Mouse (Mus musculus): ENCODE measurements around the gene Arf1.

GRCm38 (mm10) chr11:59216955-59217354 lies 11.1 kb downstream of the Arf1 start:
- no peak for TF ChIP-seq CHD2 (IDR thresholded peaks at IDR 0.05; ENCODE audit: low read depth, low read length)
- TF ChIP-seq HCFC1 (IDR thresholded peaks at IDR 0.05; ENCODE audit: borderline replicate concordance, insufficient read depth, low read length) = no peak
- no peak for TF ChIP-seq MAFK (IDR thresholded peaks at IDR 0.05; ENCODE audit: insufficient read depth, low read depth, low read length)
- no peak for TF ChIP-seq ZNF384 (IDR thresholded peaks at IDR 0.05; ENCODE audit: low read depth, low read length)
